Mouse (Mus musculus): ENCODE data around the gene Ramp2. TPM values are rescaled to one million over a fixed set of nuclear protein-coding genes. Genes with fewer than 3 reads are reported as not detected.
A peak's percentile ranks its signal among the peaks of the same experiment; 100 is the strongest.

The Ramp2 gene
- polyA plus RNA-seq, 1 experiment from 2014 or later: 62.3 TPM

DNA sequence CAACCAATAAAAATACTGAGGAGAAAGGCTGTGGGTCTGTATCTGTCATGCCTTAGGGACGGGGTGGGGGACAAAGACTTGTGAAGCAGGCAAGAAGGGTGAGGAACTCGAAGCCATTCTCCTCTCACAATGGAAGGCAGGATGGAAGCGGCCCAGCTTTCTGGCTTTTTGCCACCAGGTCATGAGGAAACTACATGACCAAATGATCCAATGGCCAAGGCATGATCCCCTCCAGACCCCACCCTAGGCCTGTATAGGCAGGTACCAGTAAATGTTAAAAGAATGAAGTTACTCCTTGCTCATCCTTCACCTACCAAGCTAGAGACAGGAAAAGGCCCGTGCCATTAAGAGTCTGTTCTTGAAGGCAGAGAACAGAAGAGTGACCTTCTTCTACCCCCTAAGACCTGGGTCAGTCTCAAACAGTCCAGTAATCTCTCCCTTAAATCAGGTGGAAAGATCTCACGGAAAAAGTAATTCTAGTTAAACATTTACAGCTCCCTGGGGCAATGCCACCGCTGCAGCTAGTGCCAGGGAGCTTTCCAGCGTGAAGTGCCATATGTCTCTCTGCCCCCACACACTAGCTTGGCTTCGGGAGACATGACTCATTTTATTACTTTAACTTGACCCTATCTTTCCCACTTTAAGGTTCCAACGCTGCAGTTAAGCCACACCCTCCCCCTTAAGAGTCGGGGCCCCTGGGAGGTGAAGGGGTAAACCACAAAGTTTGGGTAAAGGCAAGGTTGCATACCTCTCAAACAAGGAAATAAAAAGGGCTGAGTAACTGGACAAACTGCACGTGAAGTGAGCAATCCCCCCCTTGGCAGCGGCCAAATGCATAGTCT, 31.8 kb downstream of the Ramp2 start:
- 44% methylated on average over 12 of the region's 12 CpGs for WGBS
- H3K4me2 ChIP-seq (replicated peaks; ENCODE audit: low read depth): peak overlapping the region; percentile 75
- no peaks in the 10 kb centered on the region for H3K9me3 ChIP-seq (ENCODE audit: control insufficient read depth, low read length)
- peaks cover 12% of the 10 kb centered on the region; the same call in 1 of the 2 replicates for H3K4me1 ChIP-seq (replicated peaks; ENCODE audit: control insufficient read depth, insufficient read depth)
- peak overlapping the region; percentile 78 for H3K4me3 ChIP-seq (ENCODE audit: low read depth, low read length)
- H3K27ac ChIP-seq (replicated peaks): peak overlapping the region; percentile 87
- TF ChIP-seq EP300 (optimal IDR thresholded peaks at IDR 0.05) (no peak), CTCF (IDR thresholded peaks at IDR 0.05; ENCODE audit: low read depth) (no peak)
- H3K9ac ChIP-seq (ENCODE audit: low read length): peak overlapping the region; percentile 81
- H3K36me3 ChIP-seq (ENCODE audit: control insufficient read depth, insufficient read depth, low read length): no peaks in the 10 kb centered on the region
- ATAC-seq (ENCODE audit: low FRiP score, low TSS enrichment): peak; percentile 69
- H3K27me3 ChIP-seq (ENCODE audit: control insufficient read depth, insufficient read depth, low read length): no peaks in the 10 kb centered on the region
- DNase-seq (ENCODE audit: low spot score): peak; percentile 81

DNA sequence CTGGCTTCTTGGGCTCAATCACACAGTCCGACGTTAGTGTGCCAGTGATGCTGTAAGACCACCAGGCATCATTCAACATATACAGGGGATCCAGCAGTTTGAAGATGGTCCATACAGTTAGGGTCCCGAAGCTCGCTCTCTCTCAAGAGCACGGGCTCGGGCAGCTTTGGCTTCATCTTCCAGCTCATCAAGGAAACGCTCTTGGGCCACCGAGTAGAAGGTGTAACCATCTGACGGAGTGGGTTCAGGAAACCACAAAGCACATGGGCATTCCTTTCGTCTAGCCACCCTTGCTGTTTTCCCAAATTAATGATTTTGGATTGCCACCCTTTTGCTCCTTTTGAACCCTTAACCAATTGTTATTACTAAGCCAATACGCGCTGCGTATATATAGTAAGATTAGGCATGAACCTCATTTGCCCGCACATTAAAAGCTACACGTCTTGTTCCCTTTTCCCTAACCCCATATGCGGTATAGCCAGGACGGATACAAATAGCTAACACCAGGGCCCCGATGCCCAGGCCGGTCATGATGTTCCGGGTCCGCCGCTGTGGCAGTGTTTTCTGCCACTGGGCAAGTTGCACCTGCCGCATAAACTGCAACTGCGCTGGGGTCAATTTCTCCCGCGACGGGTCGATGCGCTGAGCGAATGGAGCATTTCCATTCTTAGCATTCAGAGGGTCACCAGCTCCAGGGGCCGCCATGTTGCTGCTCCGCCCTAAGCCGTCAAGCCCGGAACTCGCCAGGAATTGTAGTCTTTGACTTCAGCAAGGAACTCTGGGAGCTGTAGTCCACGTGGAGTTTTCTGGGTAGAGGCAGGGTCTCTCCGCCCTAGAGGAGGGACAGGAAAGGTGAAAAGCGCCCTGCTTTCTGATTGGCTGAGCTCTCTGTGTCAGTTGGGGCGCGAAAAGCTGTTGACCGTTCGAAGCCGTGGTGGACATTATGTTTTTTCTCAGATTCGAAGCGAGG, 32.7 kb downstream of the Ramp2 start, which contains the start of the genes Cntd1 and Coa3:
Gene Cntd1, plus strand, starts transcription at position 790 of the 970 bp plus-strand sequence.
Gene Coa3, minus strand, starts transcription at position 892 of the 970 bp plus-strand sequence.
- ATAC-seq (ENCODE audit: low FRiP score, low TSS enrichment) (peak; percentile 86), DNase-seq (ENCODE audit: low spot score) (peak; percentile 89)
- H3K9me3 ChIP-seq (ENCODE audit: control insufficient read depth, low read length): no peaks in the 10 kb centered on the region
- peak within 1 kb of the TSS; percentile 78 for H3K4me3 ChIP-seq (ENCODE audit: low read depth, low read length)
- H3K4me1 ChIP-seq (replicated peaks; ENCODE audit: control insufficient read depth, insufficient read depth): peaks cover 12% of the 10 kb centered on the region; the same call in 1 of the 2 replicates
- peak within 1 kb of the TSS; percentile 81 for H3K9ac ChIP-seq (ENCODE audit: low read length)
- TF ChIP-seq EP300 (optimal IDR thresholded peaks at IDR 0.05) (no peak), CTCF (IDR thresholded peaks at IDR 0.05; ENCODE audit: low read depth) (peak; percentile 35)
- WGBS: 5% methylated on average over 45 of the region's 45 CpGs
- H3K27me3 ChIP-seq (ENCODE audit: control insufficient read depth, insufficient read depth, low read length): no peaks in the 10 kb centered on the region
- H3K4me2 ChIP-seq (replicated peaks; ENCODE audit: low read depth): peak within 1 kb of the TSS; percentile 75
- no peaks in the 10 kb centered on the region for H3K36me3 ChIP-seq (ENCODE audit: control insufficient read depth, insufficient read depth, low read length)
- H3K27ac ChIP-seq (replicated peaks): peak within 1 kb of the TSS; percentile 87

DNA sequence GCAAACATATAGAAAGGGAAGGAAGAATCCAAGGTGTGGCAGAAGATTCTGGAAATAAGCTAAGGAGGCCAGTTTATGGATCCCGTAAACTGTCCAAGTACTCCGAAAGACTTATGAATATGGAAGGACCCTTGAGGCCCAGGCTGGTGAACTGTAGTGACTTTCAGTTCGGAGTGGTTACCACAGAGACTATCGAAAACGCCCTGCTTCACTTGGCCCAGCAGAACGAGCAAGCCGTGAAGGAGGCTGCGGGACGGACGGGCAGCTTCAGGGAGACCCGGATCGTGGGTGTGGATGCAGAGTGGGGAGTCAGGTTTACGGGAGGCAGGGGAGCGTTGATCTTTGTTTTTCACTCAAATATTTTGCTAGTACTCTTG, 33.4 kb downstream of the Ramp2 start:
- ATAC-seq (ENCODE audit: low FRiP score, low TSS enrichment) (no peak), DNase-seq (ENCODE audit: low spot score) (no peak)
- Histone ChIP-seq H3K9me3 (ENCODE audit: control insufficient read depth, low read length) (no peaks in the 10 kb centered on the region), H3K27me3 (ENCODE audit: control insufficient read depth, insufficient read depth, low read length) (no peaks in the 10 kb centered on the region), H3K4me2 (replicated peaks; ENCODE audit: low read depth) (peak overlapping the region; percentile 75), H3K4me1 (replicated peaks; ENCODE audit: control insufficient read depth, insufficient read depth) (peaks cover 12% of the 10 kb centered on the region; the same call in 1 of the 2 replicates), H3K36me3 (ENCODE audit: control insufficient read depth, insufficient read depth, low read length) (no peaks in the 10 kb centered on the region), H3K4me3 (ENCODE audit: low read depth, low read length) (peak overlapping the region; percentile 78), H3K27ac (replicated peaks) (no peak overlapping the region), H3K9ac (ENCODE audit: low read length) (0 out of 2 replicates have a peak overlapping the region, but pooled peaks have one; percentile 18)
- WGBS: 65% methylated on average over 14 of the region's 14 CpGs
- TF ChIP-seq CTCF (IDR thresholded peaks at IDR 0.05; ENCODE audit: low read depth) (no peak), EP300 (optimal IDR thresholded peaks at IDR 0.05) (no peak)

DNA sequence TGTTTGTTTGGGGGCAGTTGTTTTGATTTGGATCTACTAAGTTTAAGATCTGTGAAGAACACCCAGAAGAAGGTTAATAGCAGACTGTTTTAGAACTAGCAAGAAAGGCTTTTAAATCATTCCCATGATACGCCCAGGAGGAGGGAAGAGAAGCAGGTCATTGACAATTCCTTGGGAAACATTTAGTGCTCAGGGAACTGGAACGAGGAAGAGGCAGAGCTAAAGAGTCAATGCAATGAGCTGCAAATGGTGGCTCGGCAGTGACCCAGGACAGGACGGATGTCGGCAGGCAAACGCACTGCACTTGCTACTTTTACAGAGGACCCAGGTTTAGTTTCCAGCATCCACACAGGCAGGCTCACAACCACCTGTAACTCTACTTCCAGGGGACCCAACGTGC, 35.0 kb downstream of the Ramp2 start:
- Histone ChIP-seq H3K9me3 (ENCODE audit: control insufficient read depth, low read length) (no peaks in the 10 kb centered on the region), H3K4me2 (replicated peaks; ENCODE audit: low read depth) (no peak overlapping the region), H3K36me3 (ENCODE audit: control insufficient read depth, insufficient read depth, low read length) (no peaks in the 10 kb centered on the region), H3K4me1 (replicated peaks; ENCODE audit: control insufficient read depth, insufficient read depth) (peaks cover 12% of the 10 kb centered on the region; the same call in 1 of the 2 replicates), H3K4me3 (ENCODE audit: low read depth, low read length) (no peak overlapping the region), H3K27me3 (ENCODE audit: control insufficient read depth, insufficient read depth, low read length) (no peaks in the 10 kb centered on the region), H3K9ac (ENCODE audit: low read length) (no peak overlapping the region), H3K27ac (replicated peaks) (no peak overlapping the region)
- WGBS: 59% methylated on average over 7 of the region's 7 CpGs
- no peak for DNase-seq (ENCODE audit: low spot score)
- no peak for ATAC-seq (ENCODE audit: low FRiP score, low TSS enrichment)
- TF ChIP-seq CTCF (IDR thresholded peaks at IDR 0.05; ENCODE audit: low read depth) (no peak), EP300 (optimal IDR thresholded peaks at IDR 0.05) (no peak)

DNA sequence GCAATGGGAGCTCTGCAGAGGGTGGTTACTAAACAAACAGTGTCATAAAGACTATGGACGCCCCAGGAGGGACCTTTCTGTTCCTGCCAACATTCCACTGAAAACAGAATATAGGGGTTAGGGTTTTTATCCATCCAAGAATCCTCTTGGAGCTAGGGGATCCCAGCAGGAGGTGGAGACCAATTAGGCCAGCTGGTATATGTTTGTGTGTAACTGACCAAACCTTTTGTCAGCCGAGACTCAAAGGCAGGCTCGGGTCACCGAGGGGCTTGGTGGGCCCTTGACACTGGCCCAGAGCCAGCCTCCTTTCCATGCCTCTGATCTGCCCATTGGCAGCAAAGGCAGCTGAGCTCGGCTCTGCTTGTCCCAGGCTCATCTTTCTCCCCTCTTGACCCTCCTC, 37.1 kb downstream of the Ramp2 start:
- H3K9ac ChIP-seq (ENCODE audit: low read length): no peak overlapping the region
- no peaks in the 10 kb centered on the region for H3K27me3 ChIP-seq (ENCODE audit: control insufficient read depth, insufficient read depth, low read length)
- DNase-seq (ENCODE audit: low spot score) (no peak), ATAC-seq (ENCODE audit: low FRiP score, low TSS enrichment) (no peak)
- H3K36me3 ChIP-seq (ENCODE audit: control insufficient read depth, insufficient read depth, low read length): peaks cover 5% of the 10 kb centered on the region; the same call in 1 of the 2 replicates
- no peaks in the 10 kb centered on the region for H3K9me3 ChIP-seq (ENCODE audit: control insufficient read depth, low read length)
- H3K4me1 ChIP-seq (replicated peaks; ENCODE audit: control insufficient read depth, insufficient read depth): peaks cover 3% of the 10 kb centered on the region; the same call in 1 of the 2 replicates
- H3K4me3 ChIP-seq (ENCODE audit: low read depth, low read length): no peak overlapping the region
- H3K27ac ChIP-seq (replicated peaks): no peak overlapping the region
- 22% methylated on average over 5 of the region's 5 CpGs for WGBS
- no peak for TF ChIP-seq CTCF (IDR thresholded peaks at IDR 0.05; ENCODE audit: low read depth)
- TF ChIP-seq EP300 (optimal IDR thresholded peaks at IDR 0.05): no peak
- no peak overlapping the region for H3K4me2 ChIP-seq (replicated peaks; ENCODE audit: low read depth)

All from stomach, postnatal 0 days (tissue).